Mouse (Mus musculus) kidney, adult 18-20 months (tissue): ENCODE data around the gene Arhgdia.

Experiments
- DNase-seq: peaks from one replicate; pipeline ENCODE4 v3.0.0; 2021

Gene Arhgdia

GRCm38 (mm10) chr11:120549168-120549945 lies 32.1 kb downstream of the Arhgdia start, which contains the start of gene Mcrip1:
Gene Mcrip1, minus strand, starts transcription at chr11:120549727.
- DNase-seq: peak; percentile 96

GRCm38 (mm10) chr11:120548786-120549167 lies 32.6 kb downstream of the Arhgdia start:
- no peak for DNase-seq

- DNase-seq: no peak
These were observed 33.2 kb downstream of the Arhgdia start for GRCm38 (mm10) chr11:120548214-120548613.

- no peak for DNase-seq
These were observed 34.0 kb downstream of the Arhgdia start for GRCm38 (mm10) chr11:120547469-120547868.

GRCm38 (mm10) chr11:120545964-120546363 lies 35.5 kb downstream of the Arhgdia start:
- peak; percentile 49 for DNase-seq

DNA sequence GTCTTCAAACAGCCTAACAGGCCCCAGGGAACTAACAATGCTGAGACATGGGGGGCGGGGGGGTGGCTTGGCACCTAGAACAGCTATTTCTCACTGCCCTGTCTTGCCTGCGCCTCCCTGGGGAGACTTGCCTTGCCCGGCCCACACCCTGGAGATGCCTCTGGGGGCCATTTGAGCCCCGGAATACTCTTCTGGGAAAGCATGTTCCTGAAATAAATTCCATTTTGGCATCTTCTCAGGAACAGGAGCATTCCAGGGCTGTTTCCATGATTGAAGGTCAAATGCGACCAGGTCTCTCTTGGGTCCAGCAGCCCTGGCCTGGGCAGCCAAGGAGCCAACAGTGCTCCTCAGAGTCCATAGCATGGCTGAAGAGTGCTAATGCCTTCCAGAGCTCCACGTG lies 39.0 kb downstream of the Arhgdia start:
- DNase-seq: peak; percentile 26

DNA sequence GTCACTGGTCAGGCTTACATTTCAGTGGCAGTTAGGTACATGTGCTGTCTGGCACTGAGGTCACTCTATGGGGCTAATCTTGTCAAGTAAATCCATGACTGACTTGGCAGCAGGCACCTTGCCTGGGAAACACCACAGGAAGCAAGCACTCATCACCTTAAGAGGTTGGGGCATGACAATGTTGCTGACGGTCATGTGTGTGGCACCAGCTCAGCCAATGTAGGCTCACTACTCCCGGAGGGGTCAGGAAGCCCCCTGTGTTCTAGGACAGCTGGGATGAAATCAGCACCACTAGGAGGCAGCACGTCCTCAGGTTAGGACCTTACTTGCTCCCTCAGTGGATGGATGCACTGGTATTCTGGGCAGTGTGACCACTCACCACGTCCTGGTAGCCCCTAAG lies 39.5 kb downstream of the Arhgdia start:
- peak; percentile 52 for DNase-seq

- peak; percentile 77 for DNase-seq
These were observed 42.0 kb downstream of the Arhgdia start for GRCm38 (mm10) chr11:120539285-120540014.

GRCm38 (mm10) chr11:120538955-120539284 lies 42.5 kb downstream of the Arhgdia start:
- DNase-seq: no peak

DNA sequence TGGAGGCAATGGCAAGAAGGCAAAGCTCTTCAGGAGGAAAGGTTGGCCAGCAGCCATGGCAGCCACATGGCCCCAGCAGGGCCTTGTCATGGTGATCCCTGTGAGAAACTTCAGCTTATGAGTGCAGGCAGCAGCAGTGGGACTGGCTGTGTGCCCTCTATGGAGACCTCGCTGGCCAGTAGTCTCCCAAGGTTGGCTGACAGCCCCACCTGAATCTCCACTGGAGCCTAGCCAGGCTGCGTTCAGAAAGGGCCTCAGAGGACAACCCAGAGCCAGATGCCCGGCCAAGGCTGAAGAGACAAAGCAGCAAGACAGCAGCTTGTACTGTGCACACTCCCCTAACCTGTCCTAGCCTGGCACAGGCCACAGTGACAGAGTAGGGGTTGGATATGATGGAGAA lies 42.9 kb downstream of the Arhgdia start:
- DNase-seq: peak; percentile 87

GRCm38 (mm10) chr11:120535804-120536203 lies 45.6 kb downstream of the Arhgdia start:
- DNase-seq: no peak

GRCm38 (mm10) chr11:120535145-120535544 lies 46.3 kb downstream of the Arhgdia start:
- no peak for DNase-seq

DNA sequence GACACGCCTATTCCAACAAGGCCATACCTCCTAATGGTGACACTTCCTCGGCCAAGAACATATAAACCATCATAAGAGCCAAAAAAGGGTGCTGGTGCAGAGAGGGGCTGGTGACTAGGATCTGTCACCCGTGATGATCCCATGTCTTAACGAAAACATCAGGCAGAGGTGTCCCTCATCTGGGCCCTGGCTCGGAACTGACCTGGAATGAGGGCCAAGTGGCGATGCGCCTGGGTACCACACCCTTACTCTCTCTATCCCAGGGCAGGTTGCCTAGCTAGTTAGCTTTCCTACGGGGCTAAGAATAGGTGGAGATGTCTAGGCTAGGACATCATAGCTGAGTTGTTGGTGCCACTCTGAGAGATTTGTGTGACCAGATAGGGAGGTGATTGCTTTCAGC lies 47.3 kb downstream of the Arhgdia start:
- DNase-seq: no peak

GRCm38 (mm10) chr11:120531646-120532045 lies 49.8 kb downstream of the Arhgdia start:
- no peak for DNase-seq

- DNase-seq: no peak
These were observed 51.1 kb downstream of the Arhgdia start, which contains the start of gene Gcgr for GRCm38 (mm10) chr11:120530085-120530964. Gene Gcgr, plus strand, starts transcription at chr11:120530699.

DNA sequence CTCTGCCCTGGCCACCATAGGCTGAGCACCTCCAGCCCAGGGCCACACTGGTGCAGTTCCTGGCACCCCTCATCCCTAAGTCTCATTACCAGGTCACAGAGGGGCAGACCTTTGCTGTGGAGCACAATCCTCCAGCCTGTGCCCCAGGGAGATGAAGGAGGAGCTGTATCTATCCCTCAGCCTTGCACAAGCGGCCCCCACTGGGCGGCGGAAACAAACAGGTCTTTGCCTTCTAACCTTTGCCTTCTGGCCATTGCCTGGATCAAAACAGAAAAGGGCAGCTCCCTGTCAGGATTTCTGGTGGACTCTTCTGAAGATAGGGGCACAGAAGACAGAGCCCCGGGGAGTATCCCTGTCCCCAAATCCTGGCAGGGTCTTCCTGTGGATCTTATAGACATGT lies 52.5 kb downstream of the Arhgdia start:
- no peak for DNase-seq
